Mouse (Mus musculus) brain, adult 2 months (tissue): ENCODE data around the gene Opcml.
A peak's percentile ranks its signal among the peaks of the same experiment; 100 is the strongest.

ENCODE experiments used
- DNase-seq: peaks from one replicate; pipeline ENCODE4 v3.0.0; 2011; ENCODE audit warnings: low read depth, low spot score

Gene Opcml

DNA sequence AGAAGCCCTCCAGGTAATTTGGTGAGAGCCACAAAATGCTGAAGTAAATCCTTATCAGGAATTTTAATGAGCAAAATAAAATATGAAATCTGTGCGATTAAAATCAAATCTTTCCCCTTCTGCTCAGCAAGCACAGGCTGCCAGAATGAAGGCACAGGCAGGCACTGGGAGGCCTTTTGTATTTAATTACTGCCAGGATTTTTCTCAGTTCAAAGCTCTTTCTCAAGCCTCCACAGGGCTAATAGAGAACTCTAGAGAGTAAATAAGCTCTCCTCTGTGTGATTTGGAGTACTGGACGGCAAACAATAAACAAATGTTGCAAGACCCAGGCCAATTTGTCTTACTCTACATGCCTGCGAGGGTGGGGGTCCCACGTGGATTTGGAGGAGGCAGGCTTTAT is 208.2 kb downstream of the Opcml start:
- DNase-seq: peak; percentile 24

DNA sequence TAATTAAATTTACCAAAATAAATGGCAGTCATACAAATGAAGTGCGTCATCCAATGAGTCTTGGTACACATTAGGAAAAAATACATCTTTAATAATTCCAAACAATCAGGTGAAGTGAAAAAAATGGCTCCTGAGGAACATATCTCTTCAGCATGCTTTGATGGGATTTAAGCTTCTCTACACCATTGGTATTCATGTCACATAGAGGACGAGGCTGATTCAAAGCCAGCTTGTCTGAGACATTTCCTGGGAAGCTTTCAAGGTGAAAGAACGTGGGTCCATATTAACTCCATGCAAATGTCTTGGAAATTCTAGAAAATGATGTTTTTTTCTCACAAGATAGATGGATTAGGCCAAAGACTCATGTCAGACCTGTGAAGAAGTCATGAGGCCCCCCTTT is 212.6 kb downstream of the Opcml start:
- no peak for DNase-seq

DNA sequence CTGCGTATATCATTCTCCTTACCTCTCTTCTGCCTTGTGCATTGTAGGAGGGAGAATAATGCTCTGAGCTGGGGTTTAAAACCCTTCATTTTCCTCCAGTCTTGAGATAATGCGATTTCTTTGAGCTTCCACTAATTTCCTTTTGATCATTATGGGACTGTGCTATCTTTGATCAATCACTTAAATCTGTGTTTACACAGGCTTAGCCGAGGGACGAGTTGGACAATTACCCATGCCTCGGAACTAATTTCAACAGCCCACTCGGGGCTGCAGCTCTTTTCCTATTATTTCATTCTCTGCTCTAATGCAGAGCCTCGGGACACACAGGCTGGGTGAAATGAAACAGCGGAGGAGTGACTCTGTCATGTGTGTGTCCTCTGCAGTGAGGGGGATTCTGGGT is 220.9 kb downstream of the Opcml start:
- DNase-seq: no peak

DNA sequence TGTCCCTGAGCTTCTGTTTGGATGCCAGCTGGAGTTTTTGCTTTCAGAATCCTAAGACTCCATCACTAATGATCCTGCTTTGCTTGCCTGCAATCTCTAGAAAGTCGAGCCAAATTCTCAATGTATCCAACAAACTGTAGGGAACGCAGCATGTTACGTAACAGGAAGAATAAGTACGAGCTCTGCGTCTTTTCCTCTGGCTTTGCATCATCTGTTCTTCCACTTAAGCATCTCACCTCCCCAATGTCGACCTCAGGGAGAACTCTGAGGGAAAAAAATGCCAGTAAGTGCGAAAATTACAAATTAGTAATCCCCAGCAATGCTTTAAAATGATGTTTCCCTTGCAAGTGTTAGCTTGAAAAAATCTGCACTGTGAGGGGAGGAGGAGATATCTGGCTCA is 222.1 kb downstream of the Opcml start:
- peak; percentile 49 for DNase-seq

DNA sequence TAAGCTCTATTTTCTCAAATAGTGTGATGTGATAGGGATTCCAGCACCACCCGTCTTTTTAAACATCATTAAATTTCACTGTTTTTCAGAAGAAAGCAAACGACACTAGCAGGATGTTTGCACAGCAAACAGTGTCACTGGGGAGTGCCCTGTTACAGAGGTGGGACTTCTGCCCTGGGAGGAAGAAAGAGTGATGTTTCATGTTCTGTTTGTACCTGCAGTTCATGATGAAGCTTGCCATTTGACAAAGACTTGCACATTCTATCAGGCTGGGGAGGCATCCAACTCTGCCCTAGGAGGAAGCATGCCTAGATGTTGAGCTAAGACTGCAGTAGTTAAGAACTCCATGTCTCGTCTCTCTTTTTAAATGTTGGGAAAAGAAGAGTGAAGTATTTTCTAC is 222.6 kb downstream of the Opcml start:
- no peak for DNase-seq

DNA sequence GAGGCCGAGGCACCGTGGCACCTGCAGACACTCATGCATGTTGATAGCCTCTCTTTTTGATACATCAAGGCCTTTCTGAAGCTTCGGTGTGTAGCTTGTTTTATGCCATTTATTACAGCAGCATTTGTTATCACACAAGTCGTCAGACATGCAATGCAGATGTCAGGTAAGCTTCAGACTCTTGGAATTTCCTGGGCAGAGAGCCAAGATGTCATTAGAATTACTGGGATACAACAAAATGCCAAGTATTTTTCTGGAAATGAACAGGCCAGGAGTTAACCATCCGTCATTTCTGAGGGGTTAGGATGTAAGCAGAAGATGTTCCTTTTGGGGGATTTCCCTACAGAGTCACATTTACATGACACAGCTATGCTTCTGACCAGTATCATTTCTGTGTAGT is 237.6 kb downstream of the Opcml start:
- DNase-seq: no peak

DNA sequence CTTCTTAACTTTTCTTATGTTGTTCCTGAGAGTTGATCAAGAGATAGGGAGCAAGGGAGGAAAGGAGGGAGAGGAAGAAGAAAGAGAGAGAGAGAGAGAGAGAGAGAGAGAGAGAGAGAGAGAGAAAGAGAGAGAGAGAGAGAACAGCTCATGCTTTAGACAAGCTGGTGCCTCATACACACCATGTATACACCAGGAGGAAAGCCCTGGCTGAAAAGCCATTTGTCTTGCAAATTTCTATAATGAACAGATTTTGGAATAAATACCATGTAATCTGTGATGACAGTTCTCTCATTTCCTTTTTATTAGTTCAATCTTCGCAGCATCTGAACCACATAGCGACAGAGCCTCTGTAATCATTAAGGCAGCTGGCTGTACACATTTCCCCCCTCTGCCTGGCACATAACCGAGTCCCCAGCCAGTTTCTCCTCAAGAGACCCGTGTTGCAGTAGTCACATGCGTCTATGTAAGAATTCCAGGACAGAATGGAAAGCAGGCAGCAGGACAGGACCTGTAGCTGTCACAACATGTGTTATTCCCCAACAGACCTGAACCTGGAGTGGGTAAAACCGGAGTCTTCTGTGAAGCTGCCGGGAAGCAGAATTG is 238.3 kb downstream of the Opcml start:
- peak; percentile 33 for DNase-seq

DNA sequence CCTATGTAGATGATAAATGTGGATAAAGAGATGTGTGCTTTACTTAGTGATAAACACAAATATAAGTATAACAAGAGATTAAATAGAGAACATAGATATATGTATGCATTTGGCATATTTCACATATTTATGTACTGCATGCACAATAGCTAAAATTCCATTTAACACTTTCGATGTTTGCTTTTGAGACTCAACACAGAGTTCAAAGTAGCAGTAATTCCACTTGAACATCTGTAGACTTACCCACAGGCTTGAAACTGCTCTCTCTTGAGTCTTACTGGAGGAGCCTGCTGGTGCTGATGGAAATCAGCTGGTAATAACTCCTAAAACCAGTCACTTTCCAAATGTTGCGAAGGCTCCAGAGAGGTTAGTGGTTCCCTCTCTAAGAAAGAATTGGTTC is 258.6 kb downstream of the Opcml start:
- DNase-seq: no peak

DNA sequence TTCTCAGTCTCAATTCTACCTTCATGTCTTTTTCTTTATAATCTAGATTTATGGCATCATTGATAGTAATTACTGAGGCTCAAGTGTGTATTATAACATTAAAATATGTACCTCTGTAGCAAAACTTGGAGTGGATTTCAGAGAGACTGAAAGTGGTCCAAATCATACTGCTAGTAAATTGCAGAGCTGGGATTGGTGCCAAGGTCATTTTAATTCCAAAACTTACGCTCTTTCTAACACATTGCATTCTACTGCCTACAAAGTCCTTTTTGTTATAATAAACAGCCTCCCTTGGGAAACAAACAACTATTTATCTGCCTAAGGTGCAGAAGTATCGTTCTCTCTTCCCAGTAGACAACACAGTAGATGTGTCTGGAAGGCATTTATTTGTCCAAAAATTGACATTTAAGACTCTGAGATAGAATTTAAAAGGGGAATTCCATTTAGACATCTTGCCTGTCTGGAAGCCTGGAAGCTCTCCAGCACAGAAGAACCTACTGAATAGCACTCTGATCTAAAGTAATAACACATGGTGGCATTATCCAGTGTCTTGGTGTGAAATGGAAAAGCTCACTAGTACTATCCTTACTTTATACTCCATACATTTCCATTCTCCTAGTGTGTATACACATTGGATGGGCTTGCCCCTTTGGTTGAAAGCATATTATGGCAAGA is 266.7 kb downstream of the Opcml start:
- peak; percentile 44 for DNase-seq

DNA sequence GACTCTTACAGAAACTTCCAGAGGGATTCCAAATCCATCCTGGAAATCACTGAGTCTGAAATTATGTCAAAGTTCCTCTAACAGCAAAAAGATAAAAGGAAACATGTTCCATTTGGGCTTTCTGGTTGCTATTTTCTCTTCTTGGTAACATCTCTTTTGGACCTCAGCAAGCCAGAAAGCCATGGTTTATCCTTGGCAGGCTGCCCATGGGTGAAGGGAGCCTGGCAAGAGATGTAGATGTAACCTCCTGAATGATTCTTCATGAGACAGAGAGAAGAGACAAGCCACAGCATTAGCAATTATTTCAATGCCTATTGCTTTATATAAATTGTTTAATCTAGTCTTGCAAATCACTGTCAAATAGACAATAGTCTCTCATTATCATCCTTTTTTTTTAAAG is 274.6 kb downstream of the Opcml start:
- peak; percentile 60 for DNase-seq

DNA sequence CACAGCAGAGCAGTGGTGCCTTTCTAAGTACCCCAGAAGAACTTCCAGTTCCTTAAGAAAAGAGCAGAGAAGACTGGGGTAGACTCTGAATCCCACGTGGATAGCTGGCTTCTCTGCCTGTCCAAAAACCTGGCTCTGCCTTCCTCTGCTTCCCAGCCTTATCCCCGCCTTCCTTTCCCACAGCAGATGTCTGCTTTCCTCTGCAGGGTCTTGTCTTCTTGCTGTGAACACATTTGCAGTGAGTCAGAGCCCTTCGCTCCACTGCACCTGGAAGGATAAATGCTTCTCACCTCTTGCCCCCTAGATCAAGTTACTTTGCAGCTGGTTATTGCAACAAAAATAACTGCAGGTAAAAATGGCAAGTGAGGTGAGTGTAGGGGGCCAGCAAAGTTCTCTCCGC is 290.1 kb downstream of the Opcml start:
- DNase-seq: peak; percentile 69

DNA sequence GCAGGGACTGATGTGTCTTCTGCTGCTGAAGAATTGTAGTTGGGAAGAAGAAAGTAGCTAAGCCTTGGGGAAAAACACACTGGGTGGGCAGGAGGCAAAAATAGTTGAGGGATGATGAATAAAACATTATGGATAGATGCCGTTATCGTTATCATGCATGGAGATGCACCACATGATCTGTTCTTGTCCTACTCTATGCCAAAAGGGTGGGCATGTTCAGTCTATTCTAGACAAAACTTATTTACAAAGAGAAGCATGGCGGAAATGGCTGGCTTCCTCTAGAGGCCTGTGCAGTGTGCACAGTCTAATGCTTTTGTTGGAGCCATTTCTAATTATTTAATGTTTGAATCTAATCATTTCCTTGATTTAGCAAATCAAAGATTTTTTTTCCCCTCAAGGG is 293.2 kb downstream of the Opcml start:
- DNase-seq: peak; percentile 44

DNA sequence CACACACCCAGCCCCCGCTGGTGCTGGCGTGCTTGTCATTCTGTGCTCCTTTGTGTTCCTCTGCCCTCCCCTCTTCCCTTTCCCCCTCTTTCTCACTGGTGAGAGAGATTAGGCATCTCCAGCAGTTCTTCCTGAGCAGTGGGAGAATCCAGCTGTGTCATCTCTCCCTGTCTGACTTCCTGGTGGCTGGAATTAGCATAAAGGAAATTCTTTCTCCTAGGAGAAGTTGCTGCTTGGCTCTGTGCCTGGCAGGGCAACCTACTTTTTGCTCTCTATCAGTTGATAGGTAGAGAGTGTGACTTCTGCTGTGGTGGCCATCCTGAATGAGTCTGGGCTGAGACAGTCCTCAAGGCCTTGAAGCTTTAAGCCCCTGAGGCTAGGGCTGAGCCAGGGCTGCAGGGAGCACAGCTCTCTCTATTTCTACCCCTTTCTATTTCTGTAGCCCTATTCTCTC is 293.7 kb downstream of the Opcml start:
- DNase-seq: peak; percentile 76

DNA sequence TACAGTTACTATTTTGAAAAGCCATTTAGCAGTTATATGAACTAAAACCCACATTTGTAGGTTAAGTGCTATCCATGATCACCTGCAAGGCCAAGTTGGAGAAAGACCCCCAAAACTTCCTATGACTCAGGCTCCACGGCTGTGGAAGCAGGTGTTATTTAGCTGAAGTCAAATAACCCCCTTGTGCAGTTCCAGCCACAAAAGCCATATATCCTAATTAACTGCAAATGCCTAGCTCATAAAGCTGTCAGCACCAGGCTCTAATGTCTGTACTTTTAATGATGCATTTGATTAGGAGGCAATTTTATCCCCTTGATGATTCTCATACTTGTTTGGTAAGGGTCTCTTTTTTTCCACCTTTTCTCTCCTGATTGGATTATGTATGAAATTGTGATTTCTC is 300.8 kb downstream of the Opcml start:
- DNase-seq: no peak

DNA sequence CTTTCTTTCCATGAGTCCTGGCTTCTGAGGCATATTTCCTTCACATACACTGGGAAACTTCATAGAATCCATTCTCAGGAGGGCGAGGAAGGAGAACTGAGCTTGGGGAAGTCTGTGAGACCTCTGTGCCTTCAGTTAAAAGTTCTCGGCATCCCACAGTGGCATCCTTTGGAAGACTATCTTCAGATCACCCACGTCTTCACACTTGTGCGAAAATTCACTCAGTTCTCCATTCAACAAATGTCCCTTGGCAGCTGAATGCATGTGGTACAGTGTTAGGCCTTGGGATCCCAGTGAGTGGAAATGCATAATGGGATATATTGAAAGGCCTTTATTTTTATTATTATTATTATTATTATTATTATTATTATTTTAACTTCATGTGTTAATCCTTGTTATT is 304.1 kb downstream of the Opcml start:
- DNase-seq: peak; percentile 66

DNA sequence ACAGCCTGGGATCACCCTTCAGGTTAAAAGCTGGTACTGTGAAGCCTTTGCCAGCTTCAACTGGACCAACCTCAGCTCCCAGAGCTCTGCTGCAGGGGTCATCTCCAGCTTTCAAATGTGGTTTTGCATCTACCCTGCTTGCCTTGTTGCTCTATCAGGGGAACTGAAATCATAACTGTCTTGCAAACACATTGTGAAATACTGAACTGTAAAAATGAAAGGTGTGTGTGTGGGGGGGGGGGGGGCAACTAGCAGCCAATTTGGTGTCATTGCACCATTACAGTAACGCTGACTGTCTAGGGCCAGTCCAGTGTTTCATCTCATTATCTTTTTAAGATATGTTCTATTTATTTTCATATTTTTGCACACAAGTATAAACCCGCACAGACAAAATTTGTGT is 305.6 kb downstream of the Opcml start:
- DNase-seq: no peak

DNA sequence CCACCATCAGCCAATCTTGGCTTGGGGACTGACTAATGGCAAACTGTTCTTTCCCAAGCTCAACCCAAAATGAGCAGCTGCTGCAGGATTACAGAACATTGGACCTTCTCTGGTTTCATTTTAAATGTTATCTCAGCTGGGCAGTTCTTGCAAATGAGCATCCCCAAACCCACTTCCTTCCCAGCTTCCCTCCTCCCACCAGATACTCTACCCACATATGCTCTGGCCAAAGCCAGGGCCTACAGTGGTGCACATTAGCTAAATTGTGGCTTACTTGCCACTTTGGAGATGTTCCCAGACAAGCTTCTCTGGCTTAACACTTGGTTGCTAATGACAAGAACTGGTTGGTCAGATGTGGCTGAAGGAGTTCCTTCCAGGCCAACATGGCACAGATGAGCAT is 311.4 kb downstream of the Opcml start:
- peak; percentile 31 for DNase-seq

DNA sequence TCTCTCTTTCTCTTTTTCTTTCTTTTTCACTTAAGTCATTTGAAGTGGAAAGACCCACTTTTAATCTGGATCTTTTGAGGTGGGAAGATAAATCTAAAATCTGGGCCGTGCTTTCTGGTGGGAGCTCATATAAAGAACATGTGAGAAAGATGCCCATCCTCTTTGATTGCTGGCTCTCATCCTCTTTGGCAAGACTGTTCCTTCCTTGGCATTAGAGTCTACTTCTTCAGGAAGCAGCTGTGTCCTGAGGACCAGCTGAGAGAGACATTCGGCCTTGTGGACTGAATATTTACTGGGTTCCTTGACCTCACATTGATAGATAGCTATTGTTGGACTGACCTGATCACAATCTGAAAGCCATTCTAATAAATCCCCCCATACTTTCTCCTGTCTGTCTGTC is 331.3 kb downstream of the Opcml start:
- no peak for DNase-seq

DNA sequence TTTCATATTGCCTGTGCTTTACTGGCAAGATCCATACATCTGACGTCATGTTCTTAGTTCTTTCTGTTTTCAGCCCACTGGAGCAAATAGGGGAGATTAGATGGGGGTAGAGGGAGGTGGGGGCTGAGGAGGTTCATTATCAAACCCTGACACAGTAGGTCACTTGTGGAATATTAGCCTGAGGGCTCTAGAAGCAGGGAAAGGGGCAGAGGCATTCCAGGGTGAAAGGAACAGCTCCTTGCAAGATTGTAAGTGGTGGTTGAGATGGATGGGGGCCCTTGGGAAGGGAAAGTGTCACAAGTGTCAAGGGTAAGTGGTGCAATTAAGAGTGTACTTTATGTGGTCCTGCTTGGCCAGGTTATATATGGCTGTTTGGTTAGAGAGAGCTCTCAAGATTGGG is 338.2 kb downstream of the Opcml start:
- no peak for DNase-seq

DNA sequence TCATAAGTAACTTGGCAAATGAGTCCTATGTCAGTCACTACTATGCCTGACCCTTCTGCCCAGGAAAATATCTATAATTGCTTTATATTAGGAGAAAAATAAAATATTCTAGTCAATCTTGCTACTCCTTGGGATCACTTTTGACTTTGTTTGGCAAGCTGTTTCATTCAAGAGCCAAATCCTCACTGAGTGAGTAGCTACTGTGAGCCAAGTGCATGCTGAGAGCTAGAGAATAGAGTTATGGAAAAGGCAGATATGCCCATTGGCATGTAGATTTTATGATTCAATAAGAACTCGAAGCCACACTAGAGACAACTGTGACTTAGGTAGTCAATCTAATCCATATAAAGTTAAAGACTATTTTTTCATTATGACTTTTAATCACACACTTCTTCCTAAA is 340.9 kb downstream of the Opcml start:
- DNase-seq: no peak

DNA sequence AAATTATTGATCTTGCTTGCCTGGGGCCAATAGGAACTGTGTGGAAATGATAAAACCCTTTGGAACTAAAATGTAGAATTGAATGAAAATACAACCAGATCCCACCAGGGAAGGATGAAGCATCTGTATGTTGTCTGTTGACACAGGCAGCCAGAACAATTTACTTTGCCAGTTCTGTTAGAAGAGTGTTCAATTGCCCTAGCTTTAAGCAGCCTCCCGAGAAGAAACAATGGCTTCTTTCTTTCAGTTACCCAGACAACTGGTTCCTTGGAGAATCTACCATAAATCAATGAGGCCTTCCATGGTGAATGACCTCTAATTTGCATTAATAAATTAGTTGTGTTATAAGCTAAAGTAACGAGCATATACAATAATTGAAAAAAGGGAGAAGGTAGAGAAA is 346.0 kb downstream of the Opcml start:
- no peak for DNase-seq

DNA sequence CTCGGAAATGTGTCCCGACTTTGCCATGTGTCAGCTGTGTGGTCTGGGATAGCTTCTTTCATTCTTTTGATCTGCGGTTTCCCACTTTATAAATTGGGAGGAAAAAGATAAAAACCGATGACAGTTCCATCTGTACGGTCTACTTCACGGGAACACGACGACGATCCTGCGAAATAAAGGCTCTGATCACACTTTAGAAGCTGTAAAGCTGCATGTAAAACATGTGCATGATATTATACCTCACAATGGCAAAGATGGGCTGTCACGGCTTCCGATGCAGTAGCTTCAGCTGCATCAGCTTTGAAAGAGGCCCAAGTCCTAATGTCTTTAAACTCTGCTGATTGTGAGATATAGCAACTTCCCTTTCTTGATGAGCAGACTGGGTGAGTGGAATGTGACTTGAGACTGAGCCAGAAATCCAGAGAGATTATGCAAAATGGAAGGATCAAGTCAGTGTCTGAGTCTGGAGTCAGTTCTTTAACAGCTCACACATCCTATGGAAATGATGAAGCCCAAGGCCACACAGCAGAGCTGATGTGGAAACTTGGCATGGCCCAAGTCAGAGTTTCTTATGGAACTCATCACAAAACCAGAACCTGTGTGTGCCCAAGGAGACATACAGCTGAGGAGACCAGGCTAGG is 349.5 kb downstream of the Opcml start:
- peak; percentile 58 for DNase-seq

DNA sequence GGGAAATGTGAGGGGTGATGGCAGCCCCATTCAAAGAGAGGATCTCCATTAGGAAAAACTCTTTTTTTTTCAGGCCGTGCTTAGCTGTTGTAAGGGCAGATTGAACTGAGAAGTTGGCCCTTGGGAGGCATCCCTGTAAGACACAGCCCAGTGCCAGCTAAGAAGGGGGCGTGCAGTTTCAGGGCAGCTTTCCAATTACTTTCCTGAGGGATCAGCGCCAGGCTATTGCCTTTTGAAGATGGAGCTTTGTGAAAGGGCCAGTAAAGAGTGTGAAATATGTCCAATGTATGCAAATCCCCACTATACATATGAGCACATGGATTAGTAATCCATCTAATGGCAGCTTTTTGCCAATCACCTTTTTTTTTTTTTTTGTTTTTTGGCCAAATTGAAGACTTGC is 358.9 kb downstream of the Opcml start:
- DNase-seq: peak; percentile 49
